Mouse (Mus musculus): ENCODE data around the gene Copa.

The Copa gene

GRCm38 (mm10) chr1:172082101-172082898 is at the start of gene Copa, which contains the start of gene Ncstn:
Copa (plus strand) TSS chr1:172082529.
Ncstn (minus strand) TSS chr1:172082795.
- peak; percentile 94 to 96 for DNase-seq

GRCm38 (mm10) chr1:172046410-172046809 is 35.9 kb upstream of the Copa start:
- peak in 1 of 2 experiments; percentile 23 for DNase-seq

- DNase-seq = peak; percentile 90 to 93
These were observed 35.4 kb upstream of the Copa start for GRCm38 (mm10) chr1:172046938-172047337.

DNA sequence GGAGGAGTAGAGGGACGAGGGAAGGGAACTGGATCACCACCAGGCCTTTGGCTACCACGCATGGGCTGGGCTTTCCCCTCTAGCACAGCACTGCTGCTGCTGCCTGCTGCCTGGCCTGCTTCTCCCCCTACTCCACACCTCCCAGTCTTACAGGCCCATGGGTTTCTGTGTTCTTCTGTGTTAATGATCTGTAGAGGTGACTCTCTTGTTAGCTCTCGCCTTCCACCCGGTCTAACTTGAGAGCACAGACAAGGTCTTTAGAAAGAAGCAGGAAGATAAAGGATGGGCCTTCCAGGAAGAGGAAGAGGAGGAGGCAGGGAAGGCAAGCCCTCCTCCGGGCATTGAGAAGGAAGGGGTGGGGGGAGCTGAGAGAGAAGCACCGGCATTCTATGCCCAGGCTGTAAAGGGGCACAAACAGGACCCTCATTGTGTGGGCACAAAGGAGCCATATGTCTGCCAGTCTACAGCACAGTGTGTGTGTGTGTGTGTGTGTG is 34.0 kb upstream of the Copa start:
- peak in 1 of 2 experiments; percentile 50 for DNase-seq

- peak; percentile 47 to 55 for DNase-seq
These were observed 33.1 kb upstream of the Copa start for GRCm38 (mm10) chr1:172049131-172049782.

GRCm38 (mm10) chr1:172052766-172053279 is 29.5 kb upstream of the Copa start:
- peak in 1 of 2 experiments; percentile 32 for DNase-seq

DNA sequence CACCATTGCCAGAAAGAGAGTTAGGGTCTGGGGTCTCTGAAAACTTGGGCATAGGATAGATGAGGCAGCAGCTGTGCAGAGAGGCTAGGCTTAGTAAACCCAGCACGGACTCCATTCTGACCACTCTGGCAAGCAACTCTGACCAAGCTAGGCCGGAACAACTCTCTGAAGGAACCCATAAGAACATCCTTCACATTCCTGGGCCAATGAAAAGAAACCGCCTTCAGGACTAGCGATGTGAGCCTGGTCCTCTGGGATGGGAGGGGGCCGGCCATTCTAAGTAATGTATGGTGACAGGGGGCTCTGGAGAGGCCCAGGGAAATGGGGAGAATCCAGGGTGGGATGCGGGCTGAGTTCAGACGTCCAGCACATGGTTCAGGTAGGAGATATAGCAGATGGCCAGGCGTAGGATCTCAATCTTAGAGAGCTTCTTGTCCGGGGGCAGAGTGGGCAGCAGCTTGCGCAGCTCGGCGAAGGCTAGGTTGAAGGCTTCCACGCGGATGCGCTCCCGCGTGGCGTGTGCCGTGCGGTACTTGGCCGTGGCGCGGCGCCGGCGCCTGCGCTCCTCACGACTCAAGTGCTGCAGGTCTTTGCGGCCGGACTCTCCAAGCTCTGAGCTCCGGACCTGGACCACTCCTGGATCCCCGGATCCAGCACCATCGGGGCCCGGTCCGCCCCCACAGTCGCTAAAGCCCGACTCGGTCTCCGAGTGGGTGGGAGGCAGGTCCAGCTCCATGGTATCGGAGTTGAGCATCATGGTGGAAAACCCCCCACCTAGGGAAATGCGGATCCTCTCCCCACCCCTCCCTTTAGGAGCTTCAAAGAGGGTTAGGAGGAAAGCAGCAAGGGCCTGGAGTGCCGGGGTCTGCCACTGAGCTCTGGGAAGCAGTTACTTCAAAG is 28.5 kb upstream of the Copa start:
- peak; percentile 70 to 76 for DNase-seq

DNA sequence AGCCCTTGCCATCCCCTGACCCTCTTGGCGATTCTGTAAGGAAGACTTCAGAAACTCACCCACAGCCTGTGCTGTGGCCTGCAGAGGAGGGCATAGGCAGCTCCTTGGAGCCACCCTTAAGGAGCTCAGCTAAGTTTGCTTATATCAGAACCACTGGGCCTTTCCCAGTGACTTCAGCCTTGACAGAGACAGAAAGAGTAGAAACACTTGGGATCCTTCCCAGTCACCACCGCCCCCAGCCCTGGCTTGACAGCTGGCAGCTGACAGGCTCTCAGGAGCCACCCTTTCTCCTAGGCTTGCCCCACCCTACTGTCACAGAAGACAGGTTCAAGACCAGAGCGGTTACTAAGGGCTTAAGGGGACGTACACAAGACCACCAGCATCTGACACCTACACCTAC is 26.1 kb upstream of the Copa start:
- DNase-seq = peak; percentile 61 to 62

- DNase-seq = peak; percentile 87 to 91
These were observed 24.8 kb upstream of the Copa start, which contains the start of gene Nhlh1 for GRCm38 (mm10) chr1:172057491-172057921. Nhlh1 (minus strand) TSS chr1:172057573.

DNA sequence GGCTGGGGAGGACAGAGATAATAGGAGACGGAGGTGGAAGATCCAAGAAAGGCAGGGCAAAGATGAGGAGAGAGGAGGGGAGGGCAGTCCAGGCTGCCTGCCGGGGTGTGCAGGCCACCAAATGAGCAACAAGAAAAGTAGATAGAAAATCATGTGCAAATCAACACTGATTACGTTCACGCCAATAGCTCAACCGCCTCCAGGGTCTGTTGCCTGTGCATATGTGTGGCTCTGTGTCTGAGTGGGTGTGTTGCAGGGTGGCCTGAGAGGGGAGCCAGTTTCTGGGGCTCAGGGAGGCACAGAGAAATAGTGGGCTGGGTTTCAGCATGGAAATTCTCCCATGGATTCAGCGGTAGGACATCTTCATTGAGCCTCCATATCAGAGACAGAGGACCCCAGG is 24.0 kb upstream of the Copa start:
- peak; percentile 60 to 73 for DNase-seq

- peak; percentile 68 to 76 for DNase-seq
These were observed 23.5 kb upstream of the Copa start for GRCm38 (mm10) chr1:172058874-172059273.

- peak; percentile 83 to 92 for DNase-seq
These were observed 21.7 kb upstream of the Copa start for GRCm38 (mm10) chr1:172060659-172061058.

DNA sequence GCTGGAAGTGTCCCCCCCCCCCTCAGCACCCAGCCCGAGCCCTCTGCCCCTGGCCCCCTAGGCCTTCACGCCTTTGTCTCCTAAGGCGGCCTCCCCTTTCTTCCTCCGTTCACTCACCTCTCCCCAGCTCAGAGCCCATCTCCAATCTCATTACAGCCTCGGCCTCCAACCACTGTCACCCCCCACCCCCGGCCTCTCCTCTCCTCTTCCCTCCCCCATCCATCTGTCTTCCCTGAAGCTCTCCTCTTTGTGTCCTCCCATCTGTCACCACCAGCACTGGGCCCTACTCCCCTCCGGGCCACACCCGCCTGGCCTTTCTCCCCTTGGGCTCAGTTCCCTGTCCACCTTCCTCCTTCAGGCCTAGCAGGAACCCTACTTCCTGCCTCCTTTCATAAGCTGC is 21.1 kb upstream of the Copa start:
- peak; percentile 83 to 90 for DNase-seq

GRCm38 (mm10) chr1:172062101-172062500 is 20.2 kb upstream of the Copa start:
- no peak for DNase-seq

DNA sequence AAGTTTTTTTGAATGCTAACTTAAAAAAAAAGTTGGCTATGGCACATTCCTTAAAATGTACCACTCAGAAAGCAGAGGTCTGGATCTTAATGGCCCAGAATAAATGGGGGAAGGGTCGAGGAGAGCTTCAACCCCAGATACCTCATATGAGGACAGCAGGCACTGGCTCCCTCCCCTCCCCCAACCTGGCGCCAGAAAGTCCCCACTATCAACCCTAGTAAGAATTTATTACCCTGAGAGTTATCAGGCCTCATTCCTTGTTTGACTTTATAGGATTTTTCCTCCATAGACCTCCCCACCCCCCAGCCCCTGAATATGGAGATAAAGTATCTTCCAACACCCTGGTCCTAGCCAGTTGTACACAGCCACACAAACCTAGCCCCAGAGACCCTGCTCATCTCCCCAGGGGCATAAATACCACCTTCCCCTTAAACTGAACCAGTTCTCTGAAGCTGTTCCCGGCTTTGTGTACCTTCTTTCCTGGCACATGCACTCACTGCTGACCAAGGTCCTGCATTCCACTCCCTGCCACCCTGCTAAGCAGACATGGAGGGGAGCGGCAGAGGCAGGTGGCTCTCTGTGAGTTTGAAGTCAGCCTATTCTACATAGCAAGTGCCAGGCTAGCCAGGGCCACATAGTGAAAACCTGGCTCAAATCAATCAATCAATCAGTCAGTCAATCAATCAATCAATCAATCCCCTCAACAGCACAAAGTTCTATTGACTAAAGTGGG is 18.9 kb upstream of the Copa start:
- DNase-seq = peak in 1 of 2 experiments; percentile 26

DNA sequence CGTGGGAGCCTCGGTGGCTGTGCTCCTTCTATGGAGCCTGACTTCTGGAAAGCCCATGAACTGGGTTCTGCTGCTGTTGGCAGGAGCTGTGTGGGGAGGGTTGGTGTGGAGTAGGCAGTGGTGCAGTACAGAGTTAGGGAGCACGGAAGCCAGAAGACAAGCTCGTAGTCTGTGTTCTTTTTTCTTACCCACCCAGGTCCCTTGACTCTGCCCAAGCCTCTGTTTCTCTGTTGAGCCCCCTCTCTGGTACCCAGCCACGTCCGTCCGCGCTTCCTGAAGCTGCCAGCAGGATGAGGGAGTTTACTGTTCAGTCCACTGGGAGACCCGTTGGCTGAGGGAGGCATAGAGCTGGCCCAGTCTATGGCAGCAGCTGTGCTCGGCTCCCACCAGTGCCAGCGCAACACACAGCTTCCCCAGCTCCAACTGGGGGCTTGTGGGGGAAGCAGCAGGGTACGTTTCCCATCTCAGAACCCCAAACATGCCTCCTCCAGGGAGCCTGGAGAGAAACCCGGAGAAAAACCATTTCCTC is 17.7 kb upstream of the Copa start:
- peak; percentile 78 to 89 for DNase-seq

DNA sequence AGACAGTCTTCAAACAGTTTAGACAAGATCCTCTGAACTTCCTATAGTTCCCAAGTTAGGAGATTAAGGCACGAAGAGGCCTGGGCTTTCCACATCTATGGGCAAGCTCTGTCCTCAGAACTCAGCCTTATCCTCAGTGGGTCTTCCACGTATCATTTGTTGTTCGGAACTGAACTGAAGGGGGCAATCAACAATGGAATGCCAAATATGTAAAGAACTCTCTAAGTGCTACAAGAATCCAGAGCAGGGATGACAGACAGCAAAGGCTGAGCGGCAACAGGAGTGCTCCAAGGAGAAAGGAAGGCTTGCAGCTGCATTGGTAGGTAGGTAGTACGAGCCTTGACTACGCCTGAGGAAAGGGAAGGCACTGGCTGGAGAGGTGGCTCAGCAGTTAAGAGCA is 12.1 kb upstream of the Copa start:
- DNase-seq = no peak

GRCm38 (mm10) chr1:172071556-172071955 is 10.8 kb upstream of the Copa start:
- DNase-seq = peak; percentile 66

DNA sequence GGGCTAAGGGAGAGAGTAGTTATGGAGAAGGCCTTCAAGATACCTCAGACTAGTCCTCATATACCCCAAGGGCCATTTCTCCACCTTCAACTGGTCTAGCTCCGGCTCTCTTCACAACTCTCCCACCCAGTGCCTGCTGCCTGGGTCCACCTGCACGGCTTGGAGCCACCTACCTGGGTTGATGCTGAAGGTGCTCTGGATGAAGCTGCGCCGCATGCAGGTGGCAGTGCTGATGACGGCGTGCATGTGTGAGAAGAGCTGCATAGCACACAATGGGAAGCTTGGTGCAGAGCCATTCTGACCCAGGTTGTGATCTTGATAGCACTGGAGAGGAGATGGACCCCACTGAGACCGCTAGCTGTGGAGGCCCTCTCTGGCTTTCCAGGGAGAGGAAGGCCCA is 9.7 kb upstream of the Copa start:
- DNase-seq = no peak

DNA sequence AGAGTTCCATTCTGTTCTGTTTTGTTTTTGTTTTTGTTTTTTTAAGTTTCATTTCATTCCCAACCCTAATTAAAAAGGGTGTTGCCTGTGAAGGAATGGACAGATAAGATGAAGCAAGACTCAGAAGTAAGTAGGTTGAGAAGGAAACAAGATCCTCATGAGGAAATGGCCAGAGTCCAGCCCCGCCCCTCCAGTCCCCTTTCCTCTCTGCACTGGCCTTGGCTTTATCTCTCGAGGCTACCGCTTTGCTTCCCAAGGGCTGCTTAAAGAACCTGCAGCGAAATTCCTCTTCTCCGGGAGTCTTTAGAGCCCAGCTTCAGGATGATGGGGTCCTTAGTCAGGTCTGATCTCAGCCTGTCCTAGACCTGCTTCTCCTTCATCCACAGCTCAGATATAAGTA is 4.3 kb upstream of the Copa start:
- no peak for DNase-seq

DNA sequence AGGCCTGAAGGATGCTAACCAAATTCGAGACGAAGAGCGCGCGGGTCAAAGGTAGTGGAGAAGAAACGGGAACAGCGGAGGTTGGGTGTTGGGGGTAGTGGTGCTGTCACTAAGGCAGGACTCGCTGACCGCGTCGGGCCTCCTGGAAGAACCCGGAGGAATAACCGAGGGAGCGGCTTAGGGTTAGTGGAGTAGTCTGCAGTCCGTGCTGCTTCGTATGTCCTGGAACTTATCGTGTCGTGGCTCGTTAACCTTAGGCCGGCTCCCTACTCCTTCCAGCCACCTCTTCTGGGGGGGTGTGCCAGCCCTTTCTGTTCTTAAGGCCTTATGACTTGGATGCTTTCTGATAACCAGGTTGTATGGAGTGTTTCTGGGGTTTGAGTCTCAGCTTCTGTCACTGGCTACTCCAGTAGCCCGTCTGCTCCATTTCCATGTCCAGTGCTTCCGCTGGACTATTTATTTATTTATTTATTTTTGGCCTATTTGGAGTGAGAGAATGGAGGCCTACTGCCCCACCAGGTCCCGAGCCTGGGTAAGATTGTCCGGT is 643 bp downstream of the Copa start:
- no peak for DNase-seq

Data from cerebellum, postnatal 10 days (tissue).